Mouse (Mus musculus) erythroblast, embryonic 14.5 days (primary cell): ENCODE measurements around the gene Foxp1.

Source experiments
- GATA1 ChIP-seq: IDR thresholded peaks from 2 replicates; pipeline ENCODE4 v1.6.1; 2012; ENCODE audit warnings: low read length, inconsistent platforms, mixed read lengths
- TAL1 ChIP-seq: IDR thresholded peaks from 3 replicates; pipeline ENCODE4 v1.6.1; 2012; ENCODE audit warnings: low read length, inconsistent platforms, mixed read lengths

- TF ChIP-seq TAL1 (no peak), GATA1 (no peak)
Measured at GRCm38 (mm10) chr6:99523109-99523632, 650 bp upstream of the Foxp1 start.
